Mouse (Mus musculus) thymus, adult 2 months (tissue): ENCODE measurements around the gene Gabrg3. TPM values are rescaled to one million over a fixed set of nuclear protein-coding genes. Genes with fewer than 3 reads are reported as not detected.

Experiments used
- DNase-seq: peaks from one replicate; pipeline ENCODE4 v3.0.0; 2021
- H3K27ac ChIP-seq: fragments of 200-500 bp; 2 replicates; pipeline ENCODE4 v1.5.1; 2012; ENCODE audit warnings: low read length, control low read depth; ENCODE audit not compliant: control insufficient read depth, insufficient read depth
- H3K27me3 ChIP-seq: fragments of 200-500 bp; 2 replicates; pipeline ENCODE4 v1.6.1; 2012; ENCODE audit warnings: mild to moderate bottlenecking, low read length, moderate library complexity, mixed read lengths; ENCODE audit not compliant: control insufficient read depth, insufficient read depth
- H3K36me3 ChIP-seq: fragments of 200-500 bp; 2 replicates; pipeline ENCODE4 v1.6.1; 2012; ENCODE audit warnings: mild to moderate bottlenecking, low read length, moderate library complexity; ENCODE audit not compliant: control insufficient read depth, insufficient read depth
- H3K4me1 ChIP-seq: fragments of 200-500 bp; replicated peaks from 2 replicates; pipeline ENCODE4 v1.6.1; 2012; ENCODE audit warnings: low read length; ENCODE audit not compliant: control insufficient read depth, insufficient read depth
- H3K4me3 ChIP-seq: fragments of 200-500 bp; 2 replicates; pipeline ENCODE4 v1.5.1; 2012; ENCODE audit warnings: mild to moderate bottlenecking, low read length, control low read depth, moderate library complexity; ENCODE audit not compliant: control insufficient read depth, insufficient read depth
- CTCF ChIP-seq: fragments of 200-500 bp; IDR thresholded peaks from 2 replicates; pipeline ENCODE4 v1.5.1; 2012; ENCODE audit warnings: mild to moderate bottlenecking, control low read depth, low read length, moderate library complexity, borderline replicate concordance; ENCODE audit not compliant: control insufficient read depth, poor library complexity, insufficient read depth; ENCODE audit errors: extremely low read depth
- POLR2A ChIP-seq: fragments of 200-500 bp; IDR thresholded peaks from 2 replicates; pipeline ENCODE4 v1.6.1; 2012; ENCODE audit warnings: mild to moderate bottlenecking, low read length, control low read depth, moderate library complexity; ENCODE audit not compliant: control insufficient read depth, poor library complexity, insufficient read depth; ENCODE audit errors: extremely low read depth
- WGBS: fragments of 180-500 bp; shearing (Covaris S2); methylation state at CpG from one replicate; pipeline ENCODE4 v1.1.7; 2018; 5-methylcytosine and 5-hydroxymethylcytosine counted together
- polyA plus RNA-seq: library from polyadenylated mRNA; depleted of rRNA; stranded (reverse); fragments of >200 nt; gene quantifications from 2 replicates; pipeline ENCODE4 v1.2.3, GENCODE M21; 2012

The Gabrg3 gene
- polyA plus RNA-seq, 1 experiment = 0.15 TPM

GRCm38 (mm10) chr7:57065398-57065797 lies 321.6 kb downstream of the Gabrg3 start:
- 92% methylated on average over 3 of the region's 3 CpGs for WGBS

GRCm38 (mm10) chr7:57050906-57051635 lies 335.9 kb downstream of the Gabrg3 start:
- Histone ChIP-seq H3K27me3 (no peaks in the 10 kb centered on the region), H3K4me1 (no peaks in the 10 kb centered on the region), H3K27ac (no peak overlapping the region), H3K36me3 (no peaks in the 10 kb centered on the region), H3K4me3 (no peak overlapping the region)
- DNase-seq = no peak
- TF ChIP-seq POLR2A (no peak), CTCF (no peak)
- WGBS = 84% methylated on average over 1 of the region's 1 CpGs

More at GRCm38 (mm10) chr7:57065398-57065797, 321.6 kb downstream of the Gabrg3 start:
- no peak for DNase-seq
- no peaks in the 10 kb centered on the region for H3K36me3 ChIP-seq
- H3K4me1 ChIP-seq = no peaks in the 10 kb centered on the region
- TF ChIP-seq POLR2A = no peak
- TF ChIP-seq CTCF = no peak
- no peak overlapping the region for H3K27ac ChIP-seq
- H3K4me3 ChIP-seq = no peak overlapping the region
- no peaks in the 10 kb centered on the region for H3K27me3 ChIP-seq

GRCm38 (mm10) chr7:57037861-57038421 lies 349.0 kb downstream of the Gabrg3 start:
- no peaks in the 10 kb centered on the region for H3K36me3 ChIP-seq
- no peaks in the 10 kb centered on the region for H3K27me3 ChIP-seq
- H3K4me3 ChIP-seq = no peak overlapping the region
- no peaks in the 10 kb centered on the region for H3K4me1 ChIP-seq
- no peak for DNase-seq
- H3K27ac ChIP-seq = no peak overlapping the region
- no peak for TF ChIP-seq CTCF
- TF ChIP-seq POLR2A = no peak
- 77% methylated on average over 2 of the region's 2 CpGs for WGBS

GRCm38 (mm10) chr7:57000585-57001261 lies 386.3 kb downstream of the Gabrg3 start:
- H3K27me3 ChIP-seq = no peaks in the 10 kb centered on the region
- H3K36me3 ChIP-seq = no peaks in the 10 kb centered on the region
- H3K4me3 ChIP-seq = no peak overlapping the region
- 95% methylated on average over 3 of the region's 3 CpGs for WGBS
- no peak overlapping the region for H3K27ac ChIP-seq
- TF ChIP-seq CTCF (no peak), POLR2A (no peak)
- no peak for DNase-seq
- no peaks in the 10 kb centered on the region for H3K4me1 ChIP-seq

- no peak for TF ChIP-seq POLR2A
- TF ChIP-seq CTCF = no peak
- Histone ChIP-seq H3K27ac (no peak overlapping the region), H3K36me3 (no peaks in the 10 kb centered on the region), H3K4me1 (no peaks in the 10 kb centered on the region), H3K4me3 (no peak overlapping the region), H3K27me3 (no peaks in the 10 kb centered on the region)
- DNase-seq = no peak
- WGBS = 93% methylated on average over 2 of the region's 2 CpGs
These were observed 389.0 kb downstream of the Gabrg3 start for GRCm38 (mm10) chr7:56997713-56998624.

GRCm38 (mm10) chr7:56946398-56946797 lies 440.6 kb downstream of the Gabrg3 start:
- no peaks in the 10 kb centered on the region for H3K36me3 ChIP-seq
- H3K4me3 ChIP-seq = no peak overlapping the region
- H3K27me3 ChIP-seq = no peaks in the 10 kb centered on the region
- 76% methylated on average over 2 of the region's 2 CpGs for WGBS
- H3K4me1 ChIP-seq = no peaks in the 10 kb centered on the region
- TF ChIP-seq POLR2A (no peak), CTCF (no peak)
- no peak for DNase-seq
- no peak overlapping the region for H3K27ac ChIP-seq
